Mouse (Mus musculus): ENCODE results near the gene D230025D16Rik. TPM values are rescaled to one million over a fixed set of nuclear protein-coding genes. Genes with fewer than 3 reads are reported as not detected.

The D230025D16Rik gene
- polyA plus RNA-seq, 1 experiment from 2014 or later = 35.7 TPM

- no peaks in the 10 kb centered on the region for H3K9me3 ChIP-seq (ENCODE audit: control insufficient read depth, low read length)
- WGBS = 2% methylated on average over 39 of the region's 39 CpGs
- peaks cover 68% of the 10 kb centered on the region for H3K27me3 ChIP-seq (ENCODE audit: control insufficient read depth, insufficient read depth, low read length)
- H3K4me1 ChIP-seq (ENCODE audit: control insufficient read depth, insufficient read depth, low read length) = peaks cover 11% of the 10 kb centered on the region
- no peaks in the 10 kb centered on the region for H3K36me3 ChIP-seq (ENCODE audit: control insufficient read depth, insufficient read depth, low read length)
- peak overlapping the region; percentile 39 for H3K4me3 ChIP-seq (ENCODE audit: low read depth, low read length)
- ATAC-seq (ENCODE audit: low read depth) = no peak
- peak overlapping the region; percentile 79 for H3K4me2 ChIP-seq (ENCODE audit: low read depth, low read length)
- no peak overlapping the region for H3K9ac ChIP-seq (replicated peaks; ENCODE audit: low read depth, low read length)
- no peak overlapping the region for H3K27ac ChIP-seq (ENCODE audit: low read depth, low read length)
Measured at GRCm38 (mm10) chr8:105270101-105270915, 45.4 kb downstream of the D230025D16Rik start.

GRCm38 (mm10) chr8:105270916-105271186 is 45.9 kb downstream of the D230025D16Rik start:
- H3K9me3 ChIP-seq (ENCODE audit: control insufficient read depth, low read length) = no peaks in the 10 kb centered on the region
- H3K9ac ChIP-seq (replicated peaks; ENCODE audit: low read depth, low read length) = no peak overlapping the region
- peaks cover 11% of the 10 kb centered on the region for H3K4me1 ChIP-seq (ENCODE audit: control insufficient read depth, insufficient read depth, low read length)
- H3K4me2 ChIP-seq (ENCODE audit: low read depth, low read length) = 0 out of 2 replicates have a peak overlapping the region, but pooled peaks have one; percentile 5
- no peaks in the 10 kb centered on the region for H3K36me3 ChIP-seq (ENCODE audit: control insufficient read depth, insufficient read depth, low read length)
- no peak overlapping the region for H3K4me3 ChIP-seq (ENCODE audit: low read depth, low read length)
- no peak overlapping the region for H3K27ac ChIP-seq (ENCODE audit: low read depth, low read length)
- no peak for ATAC-seq (ENCODE audit: low read depth)
- H3K27me3 ChIP-seq (ENCODE audit: control insufficient read depth, insufficient read depth, low read length) = peaks cover 64% of the 10 kb centered on the region
- 2% methylated on average over 11 of the region's 11 CpGs for WGBS

GRCm38 (mm10) chr8:105275387-105275786 is 50.4 kb downstream of the D230025D16Rik start:
- ATAC-seq (ENCODE audit: low read depth) = no peak
- Histone ChIP-seq H3K27ac (ENCODE audit: low read depth, low read length) (no peak overlapping the region), H3K9me3 (ENCODE audit: control insufficient read depth, low read length) (no peaks in the 10 kb centered on the region), H3K4me1 (ENCODE audit: control insufficient read depth, insufficient read depth, low read length) (peaks cover 2% of the 10 kb centered on the region; the same call in 1 of the 2 replicates), H3K4me3 (ENCODE audit: low read depth, low read length) (no peak overlapping the region), H3K9ac (replicated peaks; ENCODE audit: low read depth, low read length) (no peak overlapping the region), H3K4me2 (ENCODE audit: low read depth, low read length) (peak overlapping the region; percentile 61; the same call in 1 of the 2 replicates), H3K27me3 (ENCODE audit: control insufficient read depth, insufficient read depth, low read length) (peaks cover 42% of the 10 kb centered on the region), H3K36me3 (ENCODE audit: control insufficient read depth, insufficient read depth, low read length) (0 out of 2 replicates have a peak, but pooled peaks cover 6% of the 10 kb centered on the region)
- 10% methylated on average over 11 of the region's 11 CpGs for WGBS

- peaks cover 38% of the 10 kb centered on the region for H3K27me3 ChIP-seq (ENCODE audit: control insufficient read depth, insufficient read depth, low read length)
- H3K9me3 ChIP-seq (ENCODE audit: control insufficient read depth, low read length) = no peaks in the 10 kb centered on the region
- peak within 1 kb of the TSS; percentile 34 for H3K9ac ChIP-seq (replicated peaks; ENCODE audit: low read depth, low read length)
- WGBS = 8% methylated on average over 10 of the region's 10 CpGs
- H3K4me1 ChIP-seq (ENCODE audit: control insufficient read depth, insufficient read depth, low read length) = 0 out of 2 replicates have a peak, but pooled peaks cover 2% of the 10 kb centered on the region
- H3K4me2 ChIP-seq (ENCODE audit: low read depth, low read length) = peak within 1 kb of the TSS; percentile 61
- no peak for ATAC-seq (ENCODE audit: low read depth)
- peak within 1 kb of the TSS; percentile 33 for H3K4me3 ChIP-seq (ENCODE audit: low read depth, low read length)
- H3K36me3 ChIP-seq (ENCODE audit: control insufficient read depth, insufficient read depth, low read length) = 0 out of 2 replicates have a peak, but pooled peaks cover 6% of the 10 kb centered on the region
- no peak within 1 kb of the TSS for H3K27ac ChIP-seq (ENCODE audit: low read depth, low read length)
Measured at GRCm38 (mm10) chr8:105275840-105276239, 50.9 kb downstream of the D230025D16Rik start, which contains the start of gene Nol3. Nol3 (plus strand) TSS chr8:105276140.

GRCm38 (mm10) chr8:105276292-105277120 is 51.6 kb downstream of the D230025D16Rik start:
- WGBS = 2% methylated on average over 30 of the region's 30 CpGs
- Histone ChIP-seq H3K4me3 (ENCODE audit: low read depth, low read length) (peak overlapping the region; percentile 33), H3K4me1 (ENCODE audit: control insufficient read depth, insufficient read depth, low read length) (0 out of 2 replicates have a peak, but pooled peaks cover 2% of the 10 kb centered on the region), H3K9me3 (ENCODE audit: control insufficient read depth, low read length) (no peaks in the 10 kb centered on the region), H3K36me3 (ENCODE audit: control insufficient read depth, insufficient read depth, low read length) (peaks cover 9% of the 10 kb centered on the region; the same call in 1 of the 2 replicates), H3K4me2 (ENCODE audit: low read depth, low read length) (peak overlapping the region; percentile 61), H3K27me3 (ENCODE audit: control insufficient read depth, insufficient read depth, low read length) (peaks cover 31% of the 10 kb centered on the region), H3K27ac (ENCODE audit: low read depth, low read length) (no peak overlapping the region), H3K9ac (replicated peaks; ENCODE audit: low read depth, low read length) (peak overlapping the region; percentile 34)
- peak; percentile 65 for ATAC-seq (ENCODE audit: low read depth)

- Histone ChIP-seq H3K27me3 (ENCODE audit: control insufficient read depth, insufficient read depth, low read length) (peaks cover 18% of the 10 kb centered on the region), H3K9me3 (ENCODE audit: control insufficient read depth, low read length) (no peaks in the 10 kb centered on the region), H3K4me3 (ENCODE audit: low read depth, low read length) (no peak overlapping the region), H3K27ac (ENCODE audit: low read depth, low read length) (no peak overlapping the region), H3K4me1 (ENCODE audit: control insufficient read depth, insufficient read depth, low read length) (0 out of 2 replicates have a peak, but pooled peaks cover 2% of the 10 kb centered on the region), H3K9ac (replicated peaks; ENCODE audit: low read depth, low read length) (no peak overlapping the region), H3K36me3 (ENCODE audit: control insufficient read depth, insufficient read depth, low read length) (peaks cover 21% of the 10 kb centered on the region; the same call in 1 of the 2 replicates), H3K4me2 (ENCODE audit: low read depth, low read length) (peak overlapping the region; percentile 6; the same call in 1 of the 2 replicates)
- WGBS = 2% methylated on average over 28 of the region's 28 CpGs
- peak; percentile 71 for ATAC-seq (ENCODE audit: low read depth)
Measured at GRCm38 (mm10) chr8:105278911-105279334, 54.0 kb downstream of the D230025D16Rik start.

- Histone ChIP-seq H3K36me3 (ENCODE audit: control insufficient read depth, insufficient read depth, low read length) (peaks cover 30% of the 10 kb centered on the region; the same call in 1 of the 2 replicates), H3K27ac (ENCODE audit: low read depth, low read length) (no peak overlapping the region)
- 74% methylated on average over 3 of the region's 3 CpGs for WGBS
Measured at GRCm38 (mm10) chr8:105280567-105280966, 55.6 kb downstream of the D230025D16Rik start.

GRCm38 (mm10) chr8:105281821-105282220 is 56.9 kb downstream of the D230025D16Rik start:
- peaks cover 30% of the 10 kb centered on the region; the same call in 1 of the 2 replicates for H3K36me3 ChIP-seq (ENCODE audit: control insufficient read depth, insufficient read depth, low read length)
- 87% methylated on average over 12 of the region's 12 CpGs for WGBS
- H3K27me3 ChIP-seq (ENCODE audit: control insufficient read depth, insufficient read depth, low read length) = peaks cover 8% of the 10 kb centered on the region
- H3K9me3 ChIP-seq (ENCODE audit: control insufficient read depth, low read length) = no peaks in the 10 kb centered on the region
- no peak overlapping the region for H3K4me3 ChIP-seq (ENCODE audit: low read depth, low read length)
- no peak overlapping the region for H3K27ac ChIP-seq (ENCODE audit: low read depth, low read length)
- no peak overlapping the region for H3K4me2 ChIP-seq (ENCODE audit: low read depth, low read length)
- no peak for ATAC-seq (ENCODE audit: low read depth)
- peaks cover 4% of the 10 kb centered on the region; the same call in 1 of the 2 replicates for H3K4me1 ChIP-seq (ENCODE audit: control insufficient read depth, insufficient read depth, low read length)
- no peak overlapping the region for H3K9ac ChIP-seq (replicated peaks; ENCODE audit: low read depth, low read length)

More at GRCm38 (mm10) chr8:105280567-105280966, 55.6 kb downstream of the D230025D16Rik start:
- no peaks in the 10 kb centered on the region for H3K9me3 ChIP-seq (ENCODE audit: control insufficient read depth, low read length)
- H3K4me1 ChIP-seq (ENCODE audit: control insufficient read depth, insufficient read depth, low read length) = 0 out of 2 replicates have a peak, but pooled peaks cover 2% of the 10 kb centered on the region
- ATAC-seq (ENCODE audit: low read depth) = no peak
- peaks cover 8% of the 10 kb centered on the region for H3K27me3 ChIP-seq (ENCODE audit: control insufficient read depth, insufficient read depth, low read length)
- H3K9ac ChIP-seq (replicated peaks; ENCODE audit: low read depth, low read length) = no peak overlapping the region
- H3K4me3 ChIP-seq (ENCODE audit: low read depth, low read length) = no peak overlapping the region
- no peak overlapping the region for H3K4me2 ChIP-seq (ENCODE audit: low read depth, low read length)

Measured in neural tube, embryonic 14.5 days (tissue).